Mouse (Mus musculus): ENCODE measurements around the gene Il15ra.

DNA sequence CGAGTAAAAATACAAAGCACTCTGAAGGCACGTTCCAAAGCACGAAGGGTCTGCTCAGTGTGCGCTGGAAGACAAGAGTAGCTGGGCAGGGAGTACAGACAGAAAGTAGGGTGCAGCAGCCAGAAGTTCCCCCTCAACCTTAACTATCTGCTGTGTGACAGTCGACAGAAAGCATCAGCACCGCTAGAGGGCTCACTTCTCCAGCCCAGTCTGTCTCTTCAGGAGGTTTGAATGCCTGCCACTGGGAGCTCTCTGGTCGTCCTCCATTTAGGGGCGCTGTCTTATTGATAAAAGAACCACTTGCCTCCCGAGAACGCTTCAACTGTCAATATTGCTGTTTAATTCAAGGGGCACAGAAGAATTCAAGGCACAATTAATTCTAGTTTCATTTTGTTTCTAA lies 41.1 kb upstream of the Il15ra start:
- TF ChIP-seq CTCF (IDR thresholded peaks at IDR 0.05; ENCODE audit: low read depth) (peak; percentile 85), EP300 (IDR thresholded peaks at IDR 0.05; ENCODE audit: low read depth) (no peak)
